Mouse (Mus musculus) olfactory bulb, adult 2 months (tissue): Measurements from ENCODE around the gene Zfp420.

Source experiments
- CTCF ChIP-seq: fragments of 200-500 bp; IDR thresholded peaks from 2 replicates; pipeline ENCODE4 v1.5.1; 2012; ENCODE audit warnings: low read depth, mild to moderate bottlenecking, low read length, moderate library complexity; ENCODE audit not compliant: insufficient read depth
- POLR2A ChIP-seq: fragments of 200-500 bp; IDR thresholded peaks from 2 replicates; pipeline ENCODE4 v1.6.1; 2012; ENCODE audit warnings: mild to moderate bottlenecking, low read depth, low read length, moderate library complexity; ENCODE audit not compliant: insufficient read depth

- TF ChIP-seq CTCF (no peak), POLR2A (no peak)
Observed at GRCm38 (mm10) chr7:29921439-29922093, 61.8 kb downstream of the Zfp420 start.
